Mouse (Mus musculus): ENCODE results near the gene Cep128. TPM values are rescaled to one million over a fixed set of nuclear protein-coding genes. Genes with fewer than 3 reads are reported as not detected.

Gene Cep128
- polyA plus RNA-seq, 1 experiment from 2014 or later = 6.4 TPM

DNA sequence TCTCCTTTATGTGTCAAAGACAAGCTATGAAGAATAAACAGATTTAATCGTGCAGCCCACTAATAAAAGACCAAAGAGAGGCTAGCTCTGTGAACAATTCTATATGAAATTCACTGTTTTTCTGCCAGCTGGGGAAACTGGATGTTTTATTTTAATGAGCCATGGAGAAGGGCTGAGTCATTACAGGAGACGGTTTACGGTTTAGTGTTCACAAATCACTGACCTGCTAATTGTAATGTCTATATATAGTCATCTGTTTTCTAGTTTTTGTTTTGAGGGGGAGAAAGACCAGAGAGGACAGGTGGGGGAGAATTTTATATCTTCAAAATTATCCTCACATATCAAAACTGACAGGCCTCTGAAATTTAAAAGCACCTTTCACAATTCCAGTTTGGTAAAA, 212.6 kb downstream of the Cep128 start:
- 72% methylated on average over 3 of the region's 3 CpGs for WGBS
- no peak overlapping the region for H3K9ac ChIP-seq (replicated peaks; ENCODE audit: low read depth, low read length)
- no peaks in the 10 kb centered on the region for H3K27me3 ChIP-seq (replicated peaks; ENCODE audit: control insufficient read depth, insufficient read depth, low read length)
- H3K4me3 ChIP-seq (replicated peaks; ENCODE audit: low read length) = no peak overlapping the region
- no peak overlapping the region for H3K4me2 ChIP-seq (ENCODE audit: low read length)
- H3K27ac ChIP-seq (ENCODE audit: low read length) = no peak overlapping the region
- H3K36me3 ChIP-seq (ENCODE audit: control insufficient read depth, insufficient read depth) = no peaks in the 10 kb centered on the region
- H3K4me1 ChIP-seq (replicated peaks; ENCODE audit: control insufficient read depth, insufficient read depth, low read length) = no peaks in the 10 kb centered on the region
- no peak for ATAC-seq
- no peaks in the 10 kb centered on the region for H3K9me3 ChIP-seq (ENCODE audit: control insufficient read depth, low read length)

DNA sequence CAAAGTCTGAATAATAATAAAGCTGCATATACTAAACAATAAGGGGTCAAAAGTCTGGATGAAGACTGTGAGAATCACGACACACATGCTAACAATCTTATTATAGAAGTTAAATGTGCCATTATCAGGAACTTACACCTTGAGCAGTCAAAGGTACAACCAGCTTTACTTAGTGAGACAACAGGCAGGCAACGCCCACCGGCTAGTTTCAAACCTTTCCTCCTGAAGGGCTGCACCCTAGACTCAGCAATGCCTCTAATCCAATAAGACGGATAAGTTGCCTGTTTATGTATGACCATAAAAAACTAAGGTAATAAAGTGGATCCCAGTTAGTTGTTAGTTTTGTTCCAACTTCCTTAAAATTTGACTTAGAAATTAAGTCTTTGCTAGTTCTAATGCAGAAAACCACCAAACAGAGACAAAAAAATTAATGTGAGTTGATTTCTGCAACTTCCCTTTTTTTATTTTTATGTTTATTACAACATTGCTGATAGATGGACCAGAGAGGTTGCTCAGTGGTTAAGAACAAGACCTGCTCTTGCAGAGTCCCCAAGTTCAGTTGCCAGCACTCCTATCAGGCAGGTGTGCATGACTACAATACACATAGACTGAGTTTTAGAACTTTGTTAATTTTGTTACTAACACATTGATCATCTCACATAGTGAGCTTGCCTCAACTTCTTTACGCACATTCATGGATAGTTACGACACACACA, 223.0 kb downstream of the Cep128 start:
- Histone ChIP-seq H3K9ac (replicated peaks; ENCODE audit: low read depth, low read length) (no peak overlapping the region), H3K27ac (ENCODE audit: low read length) (no peak overlapping the region), H3K36me3 (ENCODE audit: control insufficient read depth, insufficient read depth) (no peaks in the 10 kb centered on the region), H3K4me2 (ENCODE audit: low read length) (no peak overlapping the region), H3K4me3 (replicated peaks; ENCODE audit: low read length) (no peak overlapping the region), H3K9me3 (ENCODE audit: control insufficient read depth, low read length) (no peaks in the 10 kb centered on the region), H3K4me1 (replicated peaks; ENCODE audit: control insufficient read depth, insufficient read depth, low read length) (no peaks in the 10 kb centered on the region), H3K27me3 (replicated peaks; ENCODE audit: control insufficient read depth, insufficient read depth, low read length) (no peaks in the 10 kb centered on the region)
- WGBS = 85% methylated on average over 6 of the region's 6 CpGs
- no peak for ATAC-seq

DNA sequence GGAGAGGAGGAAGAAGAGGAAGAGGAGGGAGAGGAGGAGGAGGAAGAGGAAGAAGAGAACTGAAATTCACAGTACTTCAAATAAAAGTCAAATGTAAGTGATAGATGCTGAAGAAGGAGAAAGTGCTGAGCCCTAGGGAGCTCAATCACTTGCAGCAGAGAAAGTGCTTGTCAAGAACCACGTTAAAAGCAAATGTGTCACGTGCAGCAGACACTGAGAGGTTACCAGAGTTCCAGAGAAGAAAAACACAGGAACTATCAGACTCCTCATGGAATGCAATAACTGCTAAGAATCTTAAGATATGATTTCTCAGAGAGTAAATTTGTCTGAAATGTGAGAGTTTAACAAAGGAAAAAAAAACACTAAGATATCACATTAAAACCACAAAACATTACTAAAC, 225.7 kb downstream of the Cep128 start:
- Histone ChIP-seq H3K36me3 (ENCODE audit: control insufficient read depth, insufficient read depth) (no peaks in the 10 kb centered on the region), H3K4me3 (replicated peaks; ENCODE audit: low read length) (no peak overlapping the region), H3K27me3 (replicated peaks; ENCODE audit: control insufficient read depth, insufficient read depth, low read length) (no peaks in the 10 kb centered on the region), H3K9me3 (ENCODE audit: control insufficient read depth, low read length) (no peaks in the 10 kb centered on the region), H3K9ac (replicated peaks; ENCODE audit: low read depth, low read length) (no peak overlapping the region), H3K4me2 (ENCODE audit: low read length) (no peak overlapping the region), H3K4me1 (replicated peaks; ENCODE audit: control insufficient read depth, insufficient read depth, low read length) (no peaks in the 10 kb centered on the region), H3K27ac (ENCODE audit: low read length) (no peak overlapping the region)
- ATAC-seq = no peak
- 73% methylated on average over 2 of the region's 2 CpGs for WGBS

DNA sequence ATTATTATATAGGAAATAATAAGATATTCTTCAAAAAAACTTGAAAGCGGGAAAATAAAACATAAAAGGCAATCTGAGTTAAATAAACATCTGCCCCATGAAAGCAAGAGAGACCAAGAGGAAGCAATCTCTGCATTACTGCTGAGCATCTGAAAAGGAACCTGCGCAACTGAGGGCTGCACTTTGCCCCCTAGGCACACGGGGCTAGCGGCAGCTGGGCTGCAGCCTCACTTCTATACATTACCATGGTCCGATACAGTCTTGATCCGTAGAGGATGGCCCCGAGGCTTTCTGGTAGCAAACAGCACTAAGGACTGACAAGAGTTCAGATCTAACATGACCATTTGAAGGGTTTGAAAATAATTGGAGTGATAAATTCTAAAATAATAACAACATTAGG, 230.2 kb downstream of the Cep128 start:
- H3K27ac ChIP-seq (ENCODE audit: low read length) = no peak overlapping the region
- H3K9me3 ChIP-seq (ENCODE audit: control insufficient read depth, low read length) = no peaks in the 10 kb centered on the region
- no peaks in the 10 kb centered on the region for H3K4me1 ChIP-seq (replicated peaks; ENCODE audit: control insufficient read depth, insufficient read depth, low read length)
- no peak overlapping the region for H3K4me3 ChIP-seq (replicated peaks; ENCODE audit: low read length)
- ATAC-seq = no peak
- no peaks in the 10 kb centered on the region for H3K27me3 ChIP-seq (replicated peaks; ENCODE audit: control insufficient read depth, insufficient read depth, low read length)
- no peak overlapping the region for H3K9ac ChIP-seq (replicated peaks; ENCODE audit: low read depth, low read length)
- no peak overlapping the region for H3K4me2 ChIP-seq (ENCODE audit: low read length)
- 86% methylated on average over 7 of the region's 7 CpGs for WGBS
- no peaks in the 10 kb centered on the region for H3K36me3 ChIP-seq (ENCODE audit: control insufficient read depth, insufficient read depth)

DNA sequence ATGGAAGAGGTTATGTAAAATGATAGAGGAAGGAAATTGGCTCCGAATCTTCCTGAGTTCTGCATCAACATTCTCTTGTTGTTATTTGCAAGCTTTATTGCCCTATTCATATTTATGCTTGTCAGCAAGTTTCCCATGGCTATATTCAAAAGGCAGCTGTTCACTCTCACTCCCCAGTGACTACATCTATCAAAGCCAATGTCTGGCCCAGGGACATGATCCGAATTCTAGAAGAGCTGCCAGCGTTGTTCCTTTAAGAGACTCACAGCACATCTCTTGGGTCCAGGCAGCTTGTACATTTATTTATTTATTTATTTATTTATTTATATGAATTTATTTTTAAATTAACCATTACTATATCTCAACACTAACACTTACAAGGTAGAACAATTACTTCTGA, 235.1 kb downstream of the Cep128 start:
- Histone ChIP-seq H3K9ac (replicated peaks; ENCODE audit: low read depth, low read length) (no peak overlapping the region), H3K4me2 (ENCODE audit: low read length) (no peak overlapping the region), H3K27ac (ENCODE audit: low read length) (no peak overlapping the region), H3K4me3 (replicated peaks; ENCODE audit: low read length) (no peak overlapping the region), H3K9me3 (ENCODE audit: control insufficient read depth, low read length) (no peaks in the 10 kb centered on the region), H3K36me3 (ENCODE audit: control insufficient read depth, insufficient read depth) (no peaks in the 10 kb centered on the region), H3K27me3 (replicated peaks; ENCODE audit: control insufficient read depth, insufficient read depth, low read length) (no peaks in the 10 kb centered on the region), H3K4me1 (replicated peaks; ENCODE audit: control insufficient read depth, insufficient read depth, low read length) (no peaks in the 10 kb centered on the region)
- ATAC-seq = no peak
- WGBS = 83% methylated on average over 3 of the region's 3 CpGs

DNA sequence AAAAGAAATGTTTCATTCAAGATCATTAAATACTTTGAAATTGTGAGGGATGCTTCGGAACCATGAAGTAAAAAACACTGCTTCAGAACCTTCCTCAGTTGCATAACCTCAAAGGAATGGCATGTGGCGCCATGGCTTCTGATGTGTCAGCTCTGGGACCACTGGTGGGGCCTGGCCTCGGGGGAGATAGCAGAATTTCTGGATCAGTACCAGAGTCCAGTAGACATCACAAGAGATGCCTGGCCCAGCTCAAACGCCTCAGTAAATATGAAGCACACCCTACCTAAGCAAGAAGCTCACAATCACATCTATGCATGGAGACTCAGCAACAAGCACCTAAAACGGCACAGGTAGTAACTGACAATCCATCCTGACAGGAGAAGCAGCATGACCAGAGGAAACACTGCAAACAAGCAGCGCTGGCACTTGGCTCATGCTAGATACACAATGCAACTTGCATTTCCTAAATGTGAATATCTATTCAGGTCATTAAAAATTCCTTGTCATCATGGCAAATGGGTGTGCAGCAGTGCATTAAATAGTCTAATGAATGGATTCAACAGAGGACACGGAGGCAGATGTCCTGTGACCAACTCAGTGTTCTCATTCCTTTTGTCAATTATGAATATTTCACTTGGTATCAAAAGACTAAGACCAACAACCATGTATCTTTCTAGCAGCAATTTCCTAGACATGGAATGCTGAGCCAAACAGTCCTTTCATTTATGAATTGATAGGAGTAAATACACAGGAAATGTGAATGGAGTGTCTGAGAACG, 249.3 kb downstream of the Cep128 start:
- Histone ChIP-seq H3K4me3 (replicated peaks; ENCODE audit: low read length) (no peak overlapping the region), H3K4me1 (replicated peaks; ENCODE audit: control insufficient read depth, insufficient read depth, low read length) (peaks cover 5% of the 10 kb centered on the region; the same call in 1 of the 2 replicates), H3K9ac (replicated peaks; ENCODE audit: low read depth, low read length) (no peak overlapping the region), H3K36me3 (ENCODE audit: control insufficient read depth, insufficient read depth) (no peaks in the 10 kb centered on the region), H3K9me3 (ENCODE audit: control insufficient read depth, low read length) (no peaks in the 10 kb centered on the region), H3K4me2 (ENCODE audit: low read length) (no peak overlapping the region), H3K27ac (ENCODE audit: low read length) (no peak overlapping the region), H3K27me3 (replicated peaks; ENCODE audit: control insufficient read depth, insufficient read depth, low read length) (no peaks in the 10 kb centered on the region)
- WGBS = 70% methylated on average over 8 of the region's 8 CpGs
- 0 out of 2 replicates have a peak, but pooled peaks have one; percentile 23 for ATAC-seq

DNA sequence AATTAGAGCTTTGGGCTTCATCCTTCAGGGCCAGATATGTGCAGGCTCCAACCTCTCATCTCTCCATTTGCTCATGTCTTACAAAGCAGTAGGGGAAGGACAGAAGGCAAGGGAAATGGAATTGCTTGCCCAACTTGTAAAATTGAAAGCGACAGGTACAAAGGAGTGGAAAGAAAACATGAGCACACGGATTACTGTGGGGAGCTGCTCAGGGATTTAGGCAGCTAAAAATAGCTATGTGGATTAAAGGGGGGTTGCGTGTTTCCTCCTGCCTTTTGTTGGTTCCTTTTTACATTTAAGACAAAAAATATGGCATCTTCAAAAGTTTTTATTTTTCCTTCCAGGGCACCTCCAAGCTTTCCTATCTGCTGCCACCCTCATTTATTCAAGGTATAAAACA, 269.2 kb downstream of the Cep128 start:
- Histone ChIP-seq H3K4me1 (replicated peaks; ENCODE audit: control insufficient read depth, insufficient read depth, low read length) (no peaks in the 10 kb centered on the region), H3K27me3 (replicated peaks; ENCODE audit: control insufficient read depth, insufficient read depth, low read length) (no peaks in the 10 kb centered on the region), H3K27ac (ENCODE audit: low read length) (no peak overlapping the region), H3K4me3 (replicated peaks; ENCODE audit: low read length) (no peak overlapping the region), H3K4me2 (ENCODE audit: low read length) (no peak overlapping the region), H3K9ac (replicated peaks; ENCODE audit: low read depth, low read length) (no peak overlapping the region), H3K9me3 (ENCODE audit: control insufficient read depth, low read length) (no peaks in the 10 kb centered on the region), H3K36me3 (ENCODE audit: control insufficient read depth, insufficient read depth) (no peaks in the 10 kb centered on the region)
- 71% methylated on average over 3 of the region's 3 CpGs for WGBS
- no peak for ATAC-seq

DNA sequence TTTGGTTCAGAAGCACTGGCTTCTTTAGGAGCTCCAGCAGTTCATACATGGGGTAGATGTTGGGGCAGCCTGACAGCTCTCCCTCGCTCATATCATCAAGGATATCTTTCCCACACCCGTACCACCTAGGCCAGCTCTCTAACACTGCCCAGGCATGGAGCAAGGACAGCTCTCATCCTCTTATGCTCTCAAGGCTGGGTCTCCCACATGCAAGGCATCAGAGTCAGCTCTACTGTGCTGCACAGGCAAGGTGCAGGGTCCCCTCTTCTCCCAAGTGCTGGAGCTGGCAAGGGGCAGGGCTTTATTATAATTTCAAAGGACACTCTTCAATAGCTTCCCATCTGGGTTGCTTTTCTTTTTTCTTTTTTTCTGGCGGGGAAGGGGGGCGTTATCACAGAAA, 280.9 kb downstream of the Cep128 start:
- no peak for ATAC-seq
- no peak overlapping the region for H3K4me2 ChIP-seq (ENCODE audit: low read length)
- H3K9ac ChIP-seq (replicated peaks; ENCODE audit: low read depth, low read length) = no peak overlapping the region
- no peaks in the 10 kb centered on the region for H3K27me3 ChIP-seq (replicated peaks; ENCODE audit: control insufficient read depth, insufficient read depth, low read length)
- no peak overlapping the region for H3K4me3 ChIP-seq (replicated peaks; ENCODE audit: low read length)
- 0 out of 2 replicates have a peak, but pooled peaks cover 1% of the 10 kb centered on the region for H3K4me1 ChIP-seq (replicated peaks; ENCODE audit: control insufficient read depth, insufficient read depth, low read length)
- H3K9me3 ChIP-seq (ENCODE audit: control insufficient read depth, low read length) = no peaks in the 10 kb centered on the region
- no peak overlapping the region for H3K27ac ChIP-seq (ENCODE audit: low read length)
- H3K36me3 ChIP-seq (ENCODE audit: control insufficient read depth, insufficient read depth) = no peaks in the 10 kb centered on the region
- WGBS = 64% methylated on average over 4 of the region's 4 CpGs

DNA sequence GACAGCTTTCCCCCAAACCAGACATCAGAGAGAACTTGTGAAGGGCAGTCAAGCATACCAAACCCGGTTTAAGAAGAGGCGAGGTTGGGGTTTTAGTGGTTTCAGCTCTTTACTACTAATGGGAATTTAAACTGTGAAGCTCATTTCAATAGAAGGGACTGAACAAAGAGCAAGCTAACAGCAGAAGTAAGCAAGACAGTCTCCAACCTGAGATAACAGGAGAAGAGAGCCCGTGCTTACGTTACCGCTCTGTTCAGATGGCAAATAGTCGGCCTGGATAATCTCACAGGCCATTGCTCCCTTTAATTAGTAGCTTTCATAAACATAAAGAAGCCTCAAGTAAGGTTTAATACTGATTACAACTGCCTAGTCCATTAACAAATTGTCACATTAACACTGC, 286.3 kb downstream of the Cep128 start:
- 0 out of 2 replicates have a peak, but pooled peaks have one; percentile 20 for ATAC-seq
- peaks cover 7% of the 10 kb centered on the region; the same call in 1 of the 2 replicates for H3K4me1 ChIP-seq (replicated peaks; ENCODE audit: control insufficient read depth, insufficient read depth, low read length)

More for the DNA sequence above, 286.3 kb downstream of the Cep128 start:
- no peaks in the 10 kb centered on the region for H3K27me3 ChIP-seq (replicated peaks; ENCODE audit: control insufficient read depth, insufficient read depth, low read length)
- WGBS = 14% methylated on average over 6 of the region's 6 CpGs
- H3K9ac ChIP-seq (replicated peaks; ENCODE audit: low read depth, low read length) = no peak overlapping the region
- no peaks in the 10 kb centered on the region for H3K36me3 ChIP-seq (ENCODE audit: control insufficient read depth, insufficient read depth)
- no peak overlapping the region for H3K4me2 ChIP-seq (ENCODE audit: low read length)
- no peak overlapping the region for H3K4me3 ChIP-seq (replicated peaks; ENCODE audit: low read length)
- H3K9me3 ChIP-seq (ENCODE audit: control insufficient read depth, low read length) = no peaks in the 10 kb centered on the region
- no peak overlapping the region for H3K27ac ChIP-seq (ENCODE audit: low read length)

Measured in forebrain, embryonic 16.5 days (tissue).